Mouse (Mus musculus) ES-E14 (cell line): Measurements from ENCODE around the gene Cenpl. TPM values are rescaled to one million over a fixed set of nuclear protein-coding genes. Genes with fewer than 3 reads are reported as not detected.
A peak's percentile ranks its signal among the peaks of the same experiment; 100 is the strongest.
"Not testable (repeated sequence)": the region's sequence is repeated elsewhere in the genome, so short reads cannot be mapped to it uniquely, and the experiment has no call there.

Experiments used
- DNase-seq: peaks from one replicate; pipeline ENCODE4 v3.0.0-alpha.2; 2013; ENCODE audit warnings: low read depth, low spot score
- H3K27ac ChIP-seq: 2 replicates; pipeline ENCODE4 v1.5.1; 2012; ENCODE audit warnings: low read depth, mild to moderate bottlenecking, low read length, moderate library complexity, mixed read lengths; ENCODE audit not compliant: poor library complexity, insufficient read depth, severe bottlenecking
- H3K36me3 ChIP-seq: 2 replicates; pipeline ENCODE4 v1.6.1; 2012; ENCODE audit warnings: mild to moderate bottlenecking, low read length, moderate library complexity, mixed read lengths; ENCODE audit not compliant: control insufficient read depth, poor library complexity, insufficient read depth, severe bottlenecking
- H3K4me1 ChIP-seq, 2 experiments: fragments of 150-350 bp in 1 of 2; sonication (generic) in 1 of 2; 2 replicates each; pipeline ENCODE4 v1.6.1; 2012; ENCODE audit warnings: low read length in 2 of 2, mild to moderate bottlenecking in 1 of 2, mixed read lengths in 1 of 2; ENCODE audit not compliant: control insufficient read depth in 2 of 2, insufficient read depth in 2 of 2, poor library complexity in 1 of 2
- H3K4me3 ChIP-seq, 2 experiments: fragments of 150-350 bp in 1 of 2; sonication (generic) in 1 of 2; 2 replicates each; pipeline ENCODE4 v1.5.1; 2012; ENCODE audit warnings: low read length in 2 of 2, low read depth in 1 of 2, mild to moderate bottlenecking in 1 of 2, mixed read lengths in 1 of 2; ENCODE audit not compliant: insufficient read depth in 1 of 2, poor library complexity in 1 of 2, severe bottlenecking in 1 of 2
- H3K9ac ChIP-seq: 2 replicates; pipeline ENCODE4 v1.6.1; 2012; ENCODE audit warnings: low read depth, mild to moderate bottlenecking, low read length, mixed read lengths; ENCODE audit not compliant: poor library complexity, insufficient read depth, severe bottlenecking
- H3K9me3 ChIP-seq: fragments of 150-350 bp; sonication (generic); 2 replicates; pipeline ENCODE4 v1.6.1; 2012; ENCODE audit warnings: low read depth, mild to moderate bottlenecking, low read length; ENCODE audit not compliant: control insufficient read depth, insufficient read depth
- CHD2 ChIP-seq: IDR thresholded peaks from 2 replicates; pipeline ENCODE4 v1.6.1; 2014; ENCODE audit warnings: mild to moderate bottlenecking, low read depth, low read length, inconsistent platforms
- HCFC1 ChIP-seq: IDR thresholded peaks from 2 replicates; pipeline ENCODE4 v1.6.1; 2012; ENCODE audit warnings: low read length, inconsistent platforms, borderline replicate concordance; ENCODE audit not compliant: insufficient read depth
- MAFK ChIP-seq: IDR thresholded peaks from 2 replicates; pipeline ENCODE4 v1.6.1; 2014; ENCODE audit warnings: mild to moderate bottlenecking, low read depth, low read length, inconsistent platforms; ENCODE audit not compliant: insufficient read depth
- ZC3H11A ChIP-seq: IDR thresholded peaks from 2 replicates; pipeline ENCODE4 v1.6.1; 2012; ENCODE audit warnings: low read depth, mild to moderate bottlenecking, inconsistent platforms, low read length, borderline replicate concordance
- ZNF384 ChIP-seq: IDR thresholded peaks from 2 replicates; pipeline ENCODE4 v1.6.1; 2012; ENCODE audit warnings: low read depth, low read length, inconsistent platforms
- in situ Hi-C, 2 experiments: fragments of 600-800 bp; cut with MboI; formaldehyde crosslinking; loops; one replicate each; pipeline ENCODE4 v1.15.1; 2025; ENCODE audit warnings: low sequenced_read_pairs in 2 of 2, inconsistent platforms in 1 of 2; ENCODE audit not compliant: unreplicated experiment in 2 of 2
- total RNA-seq: library from RNA; depleted of rRNA; stranded (reverse); fragments of 300-350 nt; gene quantifications from 2 replicates; pipeline ENCODE4 v1.2.3, GENCODE M21; 2012; rRNA removed

The Cenpl gene
- 5.1 and 6.2 TPM in 2 replicates for total RNA-seq

GRCm38 (mm10) chr1:161070352-161071271 is at the start of gene Cenpl, which contains the start of gene Dars2:
Gene Cenpl (plus strand): TSS chr1:161070713.
Gene Dars2 (minus strand): TSS chr1:161070658.
- Histone ChIP-seq H3K9me3 (no peaks in the 10 kb centered on the region), H3K27ac (peak within 1 kb of the TSS; percentile 83), H3K36me3 (no peaks in the 10 kb centered on the region; the same call in 1 of the 2 replicates), H3K4me3 (peak within 1 kb of the TSS; percentile 75 to 90), H3K9ac (peak within 1 kb of the TSS; percentile 94), H3K4me1 (peaks cover 2 to 5% of the 10 kb centered on the region in 2 experiments; a peak in 1 of 4 replicates)
- TF ChIP-seq MAFK (no peak), CHD2 (peak; percentile 66), ZC3H11A (no peak), HCFC1 (peak; percentile 94)
- in situ Hi-C loops, result no loop called here
- DNase-seq, result peak; percentile 98

GRCm38 (mm10) chr1:161025410-161026210 is 44.9 kb upstream of the Cenpl start:
- no peak overlapping the region for H3K9ac ChIP-seq
- TF ChIP-seq HCFC1 (no peak), MAFK (no peak), ZNF384 (no peak)
- no peak for DNase-seq
- H3K9me3 ChIP-seq, result no peaks in the 10 kb centered on the region
- no peaks in the 10 kb centered on the region; a peak in 1 of 4 replicates for H3K4me1 ChIP-seq
- H3K4me3 ChIP-seq, result no peak overlapping the region
- in situ Hi-C loops, result no loop called here
- no peaks in the 10 kb centered on the region; the same call in none of the 2 replicates for H3K36me3 ChIP-seq
- H3K27ac ChIP-seq, result no peak overlapping the region

GRCm38 (mm10) chr1:161027196-161027595 is 43.3 kb upstream of the Cenpl start:
- in situ Hi-C loops, result no loop called here
- H3K4me3 ChIP-seq, result no peak overlapping the region
- TF ChIP-seq ZC3H11A, result no peak
- no peak for TF ChIP-seq MAFK
- TF ChIP-seq ZNF384, result no peak
- H3K9me3 ChIP-seq, result no peaks in the 10 kb centered on the region
- peaks cover 7% of the 10 kb centered on the region for H3K36me3 ChIP-seq
- no peaks in the 10 kb centered on the region; a peak in 1 of 4 replicates for H3K4me1 ChIP-seq
- H3K27ac ChIP-seq, result no peak overlapping the region
- H3K9ac ChIP-seq, result no peak overlapping the region
- DNase-seq, result no peak

- in situ Hi-C loops, H3K9me3 ChIP-seq, H3K9ac ChIP-seq, H3K4me3 ChIP-seq, H3K36me3 ChIP-seq, H3K4me1 ChIP-seq, H3K27ac ChIP-seq, DNase-seq: not testable (repeated sequence)
These were observed 42.1 kb upstream of the Cenpl start for GRCm38 (mm10) chr1:161028427-161028826.
